ENCODE assay signal across 31 mouse cellular contexts in the genomic region with DNA sequence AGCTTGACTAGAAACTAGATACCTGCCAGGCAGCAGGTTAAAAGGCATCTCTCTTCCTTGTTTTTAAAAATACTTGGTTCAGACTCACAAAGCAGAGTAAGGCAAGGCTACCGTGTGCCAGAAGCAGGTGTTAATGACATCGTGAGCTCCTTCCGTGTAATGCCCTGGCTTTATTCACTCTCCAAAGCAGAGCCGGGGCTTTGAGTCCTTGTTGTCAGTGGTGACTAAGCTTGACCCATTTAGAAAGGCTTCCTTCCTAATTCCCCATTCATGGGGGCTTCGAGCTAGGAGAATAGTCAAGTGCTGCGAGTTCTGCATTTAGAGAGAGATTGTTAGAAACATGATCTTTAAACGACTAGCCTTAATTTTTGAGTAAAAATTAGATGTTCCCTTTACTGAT. TPM values are rescaled to one million over a fixed set of nuclear protein-coding genes. Genes with fewer than 3 reads are reported as not detected.
A peak's percentile ranks its signal among the peaks of the same experiment; 100 is the strongest.
DNase-seq lines count a peak whose midpoint lies in the region; ATAC-seq and TF ChIP-seq lines count a peak whose summit lies in the region.
"Had no signal": no experiment of that assay in that cellular context is flagged by ENCODE, and none has a peak within 500 bp of the region (broad histone marks: within the 10 kb centered on the region; RNA-seq: fewer than 3 reads in every experiment).

No protein-coding gene starts in this region.

- H3K4me3 ChIP-seq in forebrain, embryonic 15.5 days: no peak overlapping the region
- H3K4me3 ChIP-seq in forebrain, postnatal 0 days (ENCODE audit: low read depth, low read length): no peak overlapping the region
- H3K4me3 ChIP-seq in midbrain, postnatal 0 days (ENCODE audit: low read depth, low read length): no peak overlapping the region
- H3K4me3 ChIP-seq in midbrain, embryonic 13.5 days (replicated peaks): no peak overlapping the region
- H3K4me3 ChIP-seq: embryonic facial prominence, embryonic 12.5 days; embryonic facial prominence, embryonic 15.5 days; forebrain, embryonic 12.5 days; heart, embryonic 12.5 days; heart, embryonic 15.5 days; hindbrain, embryonic 10.5 days had no signal

- 6% methylated on average over 7 of the region's 7 CpGs for WGBS in forebrain, embryonic 15.5 days
- WGBS in forebrain, postnatal 0 days: 9% methylated on average over 7 of the region's 7 CpGs
- 16% methylated on average over 7 of the region's 7 CpGs for WGBS in midbrain, postnatal 0 days
- WGBS in midbrain, embryonic 13.5 days: 13% methylated on average over 7 of the region's 7 CpGs

- no peak for ATAC-seq in forebrain, embryonic 15.5 days (replicated peaks)
- ATAC-seq in forebrain, postnatal 0 days: no peak
- ATAC-seq in midbrain, postnatal 0 days (ENCODE audit: low FRiP score): no peak
- no peak for ATAC-seq in midbrain, embryonic 13.5 days
- ATAC-seq: hindbrain, postnatal 0 days; inflammation-experienced regulatory T-cells, adult 6 months had no signal

- no peak overlapping the region for H3K9ac ChIP-seq in forebrain, embryonic 15.5 days (replicated peaks)
- H3K9ac ChIP-seq in forebrain, postnatal 0 days: no peak overlapping the region
- no peak overlapping the region for H3K9ac ChIP-seq in midbrain, postnatal 0 days (replicated peaks; ENCODE audit: low read length, poor library complexity, severe bottlenecking)
- H3K9ac ChIP-seq in midbrain, embryonic 13.5 days (replicated peaks): no peak overlapping the region
- H3K9ac ChIP-seq: embryonic facial prominence, embryonic 12.5 days; embryonic facial prominence, embryonic 15.5 days; forebrain, embryonic 12.5 days; heart, embryonic 12.5 days; heart, embryonic 15.5 days; hindbrain, embryonic 14.5 days had no signal

- no peaks in the 10 kb centered on the region for H3K9me3 ChIP-seq in forebrain, embryonic 15.5 days
- no peaks in the 10 kb centered on the region for H3K9me3 ChIP-seq in forebrain, postnatal 0 days (ENCODE audit: low read length)
- no peaks in the 10 kb centered on the region for H3K9me3 ChIP-seq in midbrain, postnatal 0 days (ENCODE audit: low read length)
- no peaks in the 10 kb centered on the region for H3K9me3 ChIP-seq in midbrain, embryonic 13.5 days
- H3K9me3 ChIP-seq: embryonic facial prominence, embryonic 12.5 days; embryonic facial prominence, embryonic 15.5 days; forebrain, embryonic 12.5 days; heart, embryonic 12.5 days; heart, embryonic 15.5 days; hindbrain, embryonic 10.5 days had no signal

- 0 out of 2 replicates have a peak overlapping the region, but pooled peaks have one; percentile 25 for H3K27ac ChIP-seq in forebrain, embryonic 15.5 days (replicated peaks)
- H3K27ac ChIP-seq in forebrain, postnatal 0 days (ENCODE audit: low read depth, low read length): no peak overlapping the region
- no peak overlapping the region for H3K27ac ChIP-seq in midbrain, postnatal 0 days (ENCODE audit: low read depth, low read length)
- H3K27ac ChIP-seq in midbrain, embryonic 13.5 days: no peak overlapping the region
- H3K27ac ChIP-seq: embryonic facial prominence, embryonic 12.5 days; embryonic facial prominence, embryonic 15.5 days; forebrain, embryonic 12.5 days; heart, embryonic 15.5 days; hindbrain, embryonic 10.5 days; hindbrain, embryonic 14.5 days; hindbrain, postnatal 0 days had no signal

- no peak for TF ChIP-seq CTCF in forebrain, postnatal 0 days (IDR thresholded peaks at IDR 0.05; ENCODE audit: low read depth)
- no peak for TF ChIP-seq CTCF in midbrain, postnatal 0 days (IDR thresholded peaks at IDR 0.05)
- no peak for TF ChIP-seq CTCF in brain, embryonic 14.5 days (IDR thresholded peaks at IDR 0.05; ENCODE audit: borderline replicate concordance, extremely low read depth, insufficient read depth, insufficient read length)

- no peak overlapping the region for H3K4me2 ChIP-seq in forebrain, embryonic 15.5 days (replicated peaks)
- no peak overlapping the region for H3K4me2 ChIP-seq in forebrain, postnatal 0 days (ENCODE audit: low read depth)
- no peak overlapping the region for H3K4me2 ChIP-seq in midbrain, postnatal 0 days (ENCODE audit: low read depth, low read length, poor library complexity, severe bottlenecking)
- no peak overlapping the region for H3K4me2 ChIP-seq in midbrain, embryonic 13.5 days (replicated peaks)
- H3K4me2 ChIP-seq: embryonic facial prominence, embryonic 12.5 days; embryonic facial prominence, embryonic 15.5 days; forebrain, embryonic 12.5 days; heart, embryonic 12.5 days; heart, embryonic 15.5 days; hindbrain, embryonic 14.5 days had no signal

- TF ChIP-seq POLR2A in brain, embryonic 14.5 days (IDR thresholded peaks at IDR 0.05; ENCODE audit: borderline replicate concordance, extremely low read depth, insufficient read depth, insufficient read length, poor library complexity, severe bottlenecking): no peak

- H3K36me3 ChIP-seq in forebrain, embryonic 15.5 days: no peaks in the 10 kb centered on the region
- H3K36me3 ChIP-seq in forebrain, postnatal 0 days (ENCODE audit: insufficient read depth): no peaks in the 10 kb centered on the region
- H3K36me3 ChIP-seq in midbrain, postnatal 0 days (ENCODE audit: insufficient read depth, low read length): no peaks in the 10 kb centered on the region
- no peaks in the 10 kb centered on the region for H3K36me3 ChIP-seq in midbrain, embryonic 13.5 days
- H3K36me3 ChIP-seq: embryonic facial prominence, embryonic 12.5 days; embryonic facial prominence, embryonic 15.5 days; forebrain, embryonic 12.5 days; G1E; heart, embryonic 12.5 days; heart, embryonic 15.5 days; hindbrain, embryonic 10.5 days had no signal

- no peak for DNase-seq in forebrain, postnatal 0 days
- DNase-seq in midbrain, postnatal 0 days (ENCODE audit: low spot score): peak; percentile 5
- peak; percentile 43 for DNase-seq in brain, embryonic 14.5 days (ENCODE audit: low read depth)
- DNase-seq in retina, postnatal 7 days (ENCODE audit: low read depth, low spot score): peak; percentile 51
- DNase-seq in c-Kit-positive CD71-positive TER-119-positive erythroid progenitor cells, embryonic 14.5 days (ENCODE audit: low spot score): no peak
- DNase-seq: adrenal gland, adult 2 months; adrenal gland, postnatal 14 days; B cell, adult 2 months; cerebellum, adult 18-20 months; cerebellum, adult 9-10 months; cerebellum, postnatal 14 days; gastrocnemius, postnatal 25 days; heart, adult 18-20 months; heart, postnatal 10 days; heart, postnatal 36 days had no signal

- no peaks in the 10 kb centered on the region for H3K27me3 ChIP-seq in forebrain, embryonic 15.5 days
- H3K27me3 ChIP-seq in forebrain, postnatal 0 days (ENCODE audit: insufficient read depth, low read length): no peaks in the 10 kb centered on the region
- H3K27me3 ChIP-seq in midbrain, postnatal 0 days (ENCODE audit: insufficient read depth, low read length): no peaks in the 10 kb centered on the region
- H3K27me3 ChIP-seq in midbrain, embryonic 13.5 days: no peaks in the 10 kb centered on the region
- H3K27me3 ChIP-seq: embryonic facial prominence, embryonic 12.5 days; embryonic facial prominence, embryonic 15.5 days; forebrain, embryonic 12.5 days; heart, embryonic 12.5 days; heart, embryonic 15.5 days had no signal

- peaks cover 3% of the 10 kb centered on the region; the same call in 1 of the 2 replicates for H3K4me1 ChIP-seq in forebrain, embryonic 15.5 days
- H3K4me1 ChIP-seq in forebrain, postnatal 0 days (ENCODE audit: insufficient read depth): no peaks in the 10 kb centered on the region; the same call in 1 of the 2 replicates
- no peaks in the 10 kb centered on the region; the same call in 1 of the 2 replicates for H3K4me1 ChIP-seq in midbrain, postnatal 0 days (ENCODE audit: insufficient read depth, low read length)
- 0 out of 2 replicates have a peak, but pooled peaks cover 5% of the 10 kb centered on the region for H3K4me1 ChIP-seq in midbrain, embryonic 13.5 days (replicated peaks)
- H3K4me1 ChIP-seq: embryonic facial prominence, embryonic 12.5 days; embryonic facial prominence, embryonic 15.5 days; heart, embryonic 12.5 days; heart, embryonic 15.5 days; hindbrain, embryonic 10.5 days had no signal

RNA-seq across cellular contexts. Expression of gene Fbxl21, which starts 5.5 kb away (rescaled TPM):
- 2.4 and 2.9 TPM in 2 replicates for polyA plus RNA-seq in forebrain, embryonic 15.5 days (2015; fragmentation: Nextera tagmentation; extraction: Ambion mirVana)
- total RNA-seq in forebrain, postnatal 0 days (2014; rRNA removed): 5.4 and 7.1 TPM in 2 replicates
- 3.4 and 4.3 TPM in 2 replicates for polyA plus RNA-seq in forebrain, postnatal 0 days (2015; fragmentation: Nextera tagmentation; extraction: Ambion mirVana)
- 5.5 and 7.2 TPM in 2 replicates for total RNA-seq in midbrain, postnatal 0 days (2014; rRNA removed)
- polyA plus RNA-seq in midbrain, postnatal 0 days (2015; fragmentation: Nextera tagmentation; extraction: Ambion mirVana): 3.4 and 4.3 TPM in 2 replicates
- 2.5 and 2.6 TPM in 2 replicates for polyA plus RNA-seq in midbrain, embryonic 13.5 days (2015; fragmentation: Nextera tagmentation; extraction: Ambion mirVana)
- polyA plus RNA-seq in brain, embryonic 14.5 days (2012; rRNA removed): 3.8 and 4.0 TPM in 2 replicates
- total RNA-seq: CH12.LX had no signal
- polyA plus RNA-seq: G1E had no signal

RNA-seq across cellular contexts. Expression of gene Lect2, which starts 31.5 kb away (rescaled TPM):
- polyA plus RNA-seq in forebrain, embryonic 15.5 days (2015; fragmentation: Nextera tagmentation; extraction: Ambion mirVana): not detected in 2 replicates
- not detected in 2 replicates for total RNA-seq in forebrain, postnatal 0 days (2014; rRNA removed)
- polyA plus RNA-seq in forebrain, postnatal 0 days (2015; fragmentation: Nextera tagmentation; extraction: Ambion mirVana): not detected in 2 replicates
- not detected in 2 replicates for total RNA-seq in midbrain, postnatal 0 days (2014; rRNA removed)
- polyA plus RNA-seq in midbrain, postnatal 0 days (2015; fragmentation: Nextera tagmentation; extraction: Ambion mirVana): not detected in 2 replicates
- not detected in 2 replicates for polyA plus RNA-seq in midbrain, embryonic 13.5 days (2015; fragmentation: Nextera tagmentation; extraction: Ambion mirVana)
- polyA plus RNA-seq in brain, embryonic 14.5 days (2012; rRNA removed): 0.14 TPM in 1 of 2 replicates, not detected in the other
- total RNA-seq: CH12.LX; gastrocnemius, adult 8-10 months; gastrocnemius, postnatal 25 days; heart, adult 18-20 months; heart, postnatal 10 days; heart, postnatal 36 days; hindbrain, postnatal 0 days had no signal
- polyA plus RNA-seq: adrenal gland, adult 2 months; embryonic facial prominence, embryonic 12.5 days; embryonic facial prominence, embryonic 15.5 days; forebrain, embryonic 12.5 days; G1E; gonadal fat pad, adult 2 months; heart, embryonic 15.5 days; hindbrain, embryonic 10.5 days; hindbrain, embryonic 14.5 days; hindbrain, postnatal 0 days; inflammation-experienced regulatory T-cells, adult 6 months had no signal

RNA-seq across cellular contexts. Expression of gene Il9, which starts 34.8 kb away (rescaled TPM):
- not detected in 2 replicates for polyA plus RNA-seq in forebrain, embryonic 15.5 days (2015; fragmentation: Nextera tagmentation; extraction: Ambion mirVana)
- not detected in 2 replicates for total RNA-seq in forebrain, postnatal 0 days (2014; rRNA removed)
- not detected in 2 replicates for polyA plus RNA-seq in forebrain, postnatal 0 days (2015; fragmentation: Nextera tagmentation; extraction: Ambion mirVana)
- total RNA-seq in midbrain, postnatal 0 days (2014; rRNA removed): not detected in 2 replicates
- not detected in 2 replicates for polyA plus RNA-seq in midbrain, postnatal 0 days (2015; fragmentation: Nextera tagmentation; extraction: Ambion mirVana)
- polyA plus RNA-seq in midbrain, embryonic 13.5 days (2015; fragmentation: Nextera tagmentation; extraction: Ambion mirVana): not detected in 2 replicates
- not detected in 2 replicates for polyA plus RNA-seq in brain, embryonic 14.5 days (2012; rRNA removed)
- total RNA-seq: adrenal gland, adult 2 months; adrenal gland, postnatal 14 days; adrenal gland, postnatal 4 days; CH12.LX; G1E; gastrocnemius, adult 8-10 months; gastrocnemius, postnatal 25 days; heart, adult 18-20 months; heart, postnatal 10 days; heart, postnatal 36 days; hindbrain, postnatal 0 days had no signal
- polyA plus RNA-seq: adrenal gland, adult 2 months; embryonic facial prominence, embryonic 12.5 days; embryonic facial prominence, embryonic 15.5 days; forebrain, embryonic 12.5 days; G1E; gonadal fat pad, adult 2 months; heart, embryonic 12.5 days; heart, embryonic 15.5 days; hindbrain, embryonic 10.5 days; hindbrain, embryonic 14.5 days; hindbrain, postnatal 0 days; inflammation-experienced regulatory T-cells, adult 6 months had no signal

Comparison
In these comparisons a context has a peak if more than half of its experiments do, and no peak if none do; other contexts are left out.
1. DNase-seq: peak in midbrain, postnatal 0 days (single experiment), brain, embryonic 14.5 days (single experiment) and retina, postnatal 7 days (single experiment); none in forebrain, postnatal 0 days (single experiment) and c-Kit-positive CD71-positive TER-119-positive erythroid progenitor cells, embryonic 14.5 days (single experiment).